Mouse (Mus musculus) CH12.LX (cell line): ENCODE results near the gene Stard10. TPM values are rescaled to one million over a fixed set of nuclear protein-coding genes. Genes with fewer than 3 reads are reported as not detected.
A peak's percentile ranks its signal among the peaks of the same experiment; 100 is the strongest.

Source experiments
- DNase-seq: peaks from one replicate; pipeline ENCODE4 v3.0.0-alpha.2; 2013; ENCODE audit errors: extremely low read depth
- H3K27ac ChIP-seq: 2 replicates; pipeline ENCODE4 v1.5.1; 2012; ENCODE audit warnings: low read depth, mild to moderate bottlenecking, control low read depth, moderate library complexity; ENCODE audit not compliant: insufficient read depth
- H3K27me3 ChIP-seq: replicated peaks from 2 replicates; pipeline ENCODE3; 2012; ENCODE audit warnings: inconsistent platforms
- H3K36me3 ChIP-seq, 2 experiments: replicated peaks in 1 of 2; 2 replicates each; pipeline versions ENCODE3 to v1.6.1; 2012; ENCODE audit warnings: inconsistent platforms in 1 of 2, low read length in 1 of 2, mild to moderate bottlenecking in 1 of 2, mixed read lengths in 1 of 2, moderate library complexity in 1 of 2; ENCODE audit not compliant: control insufficient read depth in 1 of 2, insufficient read depth in 1 of 2
- H3K4me1 ChIP-seq, 2 experiments: 2 replicates each; pipeline ENCODE4 v1.6.1; 2012; ENCODE audit warnings: inconsistent platforms in 1 of 2, moderate library complexity in 1 of 2; ENCODE audit not compliant: insufficient read depth in 2 of 2, control insufficient read depth in 1 of 2
- H3K4me2 ChIP-seq: 2 replicates; pipeline ENCODE4 v1.6.1; 2012; ENCODE audit warnings: low read depth, mild to moderate bottlenecking, control low read depth; ENCODE audit not compliant: poor library complexity, insufficient read depth, severe bottlenecking
- H3K4me3 ChIP-seq, 3 experiments: fragments of 150-350 bp in 1 of 3; sonication (generic) in 1 of 3; replicated peaks in 1 of 3; 2 replicates each; pipeline versions ENCODE3 to v1.5.1; 2011 to 2012; ENCODE audit warnings: low read depth in 2 of 3, low read length in 2 of 3, mild to moderate bottlenecking in 2 of 3, moderate library complexity in 2 of 3, control low read depth in 1 of 3, improper control_type of control experiment in 1 of 3, inconsistent platforms in 1 of 3, mixed read lengths in 1 of 3; ENCODE audit not compliant: poor library complexity in 1 of 3
- H3K79me2 ChIP-seq: replicated peaks from 2 replicates; pipeline ENCODE4 v1.6.1; 2012; ENCODE audit warnings: mild to moderate bottlenecking, moderate library complexity; ENCODE audit not compliant: control insufficient read depth, poor library complexity, insufficient read depth, severe bottlenecking; ENCODE audit errors: extremely low read depth
- H3K9ac ChIP-seq: 2 replicates; pipeline ENCODE4 v1.6.1; 2012; ENCODE audit warnings: low read depth, mild to moderate bottlenecking, control low read depth, moderate library complexity; ENCODE audit not compliant: insufficient read depth
- H3K9me3 ChIP-seq: replicated peaks from 2 replicates; pipeline ENCODE3; 2012; ENCODE audit warnings: low read length, inconsistent platforms, mixed read lengths
- CHD1 ChIP-seq: IDR thresholded peaks from 2 replicates; pipeline ENCODE4 v1.6.1; 2012; ENCODE audit warnings: low read depth, low read length, improper control_type of control experiment, inconsistent platforms
- CTCF ChIP-seq, 2 experiments: IDR thresholded peaks in 1 of 2; conservative IDR thresholded peaks in 1 of 2; 2 replicates each; pipeline ENCODE4 v1.5.1; 2011 to 2012; ENCODE audit warnings: low read depth in 2 of 2, low read length in 2 of 2, improper control_type of control experiment in 1 of 2, inconsistent platforms in 1 of 2, mild to moderate bottlenecking in 1 of 2, moderate library complexity in 1 of 2
- ELF1 ChIP-seq: IDR thresholded peaks from 2 replicates; pipeline ENCODE4 v1.6.1; 2014; ENCODE audit warnings: low read depth, mild to moderate bottlenecking, inconsistent platforms, low read length, improper control_type of control experiment
- ETS1 ChIP-seq: conservative IDR thresholded peaks from 2 replicates; pipeline ENCODE4 v1.6.1; 2012; ENCODE audit warnings: low read depth, mild to moderate bottlenecking, inconsistent platforms, low read length, improper control_type of control experiment, moderate library complexity
- GABPA ChIP-seq: IDR thresholded peaks from 2 replicates; pipeline ENCODE4 v1.6.1; 2012; ENCODE audit warnings: low read depth, low read length, improper control_type of control experiment, inconsistent platforms; ENCODE audit not compliant: insufficient replicate concordance
- IRF4 ChIP-seq: IDR thresholded peaks from 2 replicates; pipeline ENCODE4 v1.6.1; 2014; ENCODE audit warnings: low read depth, mild to moderate bottlenecking, inconsistent platforms, low read length, improper control_type of control experiment
- KAT2A ChIP-seq: IDR thresholded peaks from 2 replicates; pipeline ENCODE4 v1.6.1; 2012; ENCODE audit warnings: low read length, improper control_type of control experiment, inconsistent platforms; ENCODE audit not compliant: insufficient replicate concordance
- MAFK ChIP-seq: IDR thresholded peaks from 2 replicates; pipeline ENCODE4 v1.6.1; 2011; ENCODE audit warnings: low read length, improper control_type of control experiment; ENCODE audit not compliant: insufficient replicate concordance
- MEF2A ChIP-seq: IDR thresholded peaks from 2 replicates; pipeline ENCODE4 v1.6.1; 2014; ENCODE audit warnings: low read depth, mild to moderate bottlenecking, inconsistent platforms, low read length, improper control_type of control experiment, borderline replicate concordance
- MXI1 ChIP-seq: IDR thresholded peaks from 2 replicates; pipeline ENCODE4 v1.6.1; 2011; ENCODE audit warnings: mild to moderate bottlenecking, low read depth, low read length, improper control_type of control experiment
- MYC ChIP-seq: IDR thresholded peaks from 2 replicates; pipeline ENCODE4 v1.6.1; 2011; ENCODE audit warnings: low read depth, mild to moderate bottlenecking, improper control_type of control experiment, low read length
- POLR2AphosphoS2 ChIP-seq: IDR thresholded peaks from 2 replicates; pipeline ENCODE4 v1.6.1; 2011; ENCODE audit warnings: low read depth, low read length, improper control_type of control experiment
- SIN3A ChIP-seq: IDR thresholded peaks from 2 replicates; pipeline ENCODE4 v1.6.1; 2012; ENCODE audit warnings: low read length, improper control_type of control experiment, inconsistent platforms
- SMC3 ChIP-seq: IDR thresholded peaks from 2 replicates; pipeline ENCODE4 v1.6.1; 2011; ENCODE audit warnings: low read depth, low read length, improper control_type of control experiment
- TBP ChIP-seq: conservative IDR thresholded peaks from 2 replicates; pipeline ENCODE4 v1.6.1; 2011; ENCODE audit warnings: low read depth, low read length, improper control_type of control experiment
- ZKSCAN1 ChIP-seq: IDR thresholded peaks from 2 replicates; pipeline ENCODE4 v1.6.1; 2012; ENCODE audit warnings: low read depth, inconsistent platforms, low read length, improper control_type of control experiment, borderline replicate concordance
- ZMIZ1 ChIP-seq: IDR thresholded peaks from 2 replicates; pipeline ENCODE4 v1.6.1; 2012; ENCODE audit warnings: low read depth, mild to moderate bottlenecking, inconsistent platforms, low read length, improper control_type of control experiment
- ZNF384 ChIP-seq: IDR thresholded peaks from 2 replicates; pipeline ENCODE4 v1.6.1; 2012; ENCODE audit warnings: low read depth, low read length, improper control_type of control experiment, inconsistent platforms
- dilution Hi-C: fragments of 300-500 bp; cut with MboI; formaldehyde crosslinking; loops from 2 replicates; pipeline ENCODE4 v1.14.3; 2020; ENCODE audit warnings: low sequenced_read_pairs; ENCODE audit not compliant: extremely low pct_unique_long_range_greater_than_20kb, extremely low pct_ligation_motif_present
- in situ Hi-C: fragments of 300-500 bp; cut with MboI; formaldehyde crosslinking; loops from 3 replicates; pipeline ENCODE4 v1.14.3; 2019; ENCODE audit warnings: low sequenced_read_pairs, low pct_ligation_motif_present, low pct_unique_long_range_greater_than_20kb, mixed read lengths
- polyA plus RNA-seq: library from polyadenylated mRNA; unstranded; fragments of >175 nt; gene quantifications from 2 replicates; pipeline ENCODE4 v1.2.1, GENCODE M21; 2012; ENCODE audit warnings: low read depth; ENCODE audit not compliant: insufficient read length
- total RNA-seq, 2 experiments: library from RNA; depleted of rRNA; stranded (reverse); fragments of 300-350 nt in 1 of 2; fragments of >200 nt in 1 of 2; gene quantifications; 2 replicates each; pipeline ENCODE4 v1.2.3; 2012 to 2014

The Stard10 gene
- total and polyA plus RNA-seq, 3 experiments = 2.4 to 12.7 (median 6.7) TPM

GRCm38 (mm10) chr7:101378796-101379465 is 62.0 kb downstream of the Stard10 start:
- no peak for TF ChIP-seq ELF1
- TF ChIP-seq TBP = no peak
- no peak for TF ChIP-seq CTCF (conservative IDR thresholded peaks at IDR 0.05 in 1 of 2, IDR thresholded peaks at IDR 0.05 in 1 of 2; ENCODE audit: low read depth in 2 of 2, low read length in 2 of 2)
- no peak for TF ChIP-seq SMC3
- TF ChIP-seq ZMIZ1 = no peak
- TF ChIP-seq MEF2A = no peak
- no peak; the same call in 1 of the 2 replicates for TF ChIP-seq MXI1
- TF ChIP-seq IRF4 = no peak
- TF ChIP-seq MYC = no peak
- no peak for TF ChIP-seq POLR2AphosphoS2
- no peak for TF ChIP-seq SIN3A
- TF ChIP-seq CHD1 = no peak
- no peak for TF ChIP-seq ZKSCAN1
- TF ChIP-seq KAT2A = no peak
- TF ChIP-seq MAFK = no peak
- no peak for TF ChIP-seq ZNF384
- no peak for TF ChIP-seq GABPA
- TF ChIP-seq, all 38 proteins: peak for 0
- peaks cover 6% of the 10 kb centered on the region for H3K79me2 ChIP-seq
- in situ Hi-C loops (loop anchor here (10.0 kb wide), 2 partner anchors 314 to 404 kb away; partner anchors contain the start of gene P2ry6), dilution Hi-C loops (no loop called here)
- peak overlapping the region; percentile 51 to 90 (median 60) for H3K4me3 ChIP-seq
- peak overlapping the region; percentile 93 for H3K9ac ChIP-seq
- H3K36me3 ChIP-seq = peaks cover 4 to 65% of the 10 kb centered on the region in 2 experiments
- peak overlapping the region; percentile 74 for H3K4me2 ChIP-seq
- no peak for DNase-seq
- no peaks in the 10 kb centered on the region for H3K27me3 ChIP-seq
- no peaks in the 10 kb centered on the region for H3K9me3 ChIP-seq
- H3K27ac ChIP-seq = no peak overlapping the region; the same call in 1 of the 2 replicates
- peaks cover 39 to 67% of the 10 kb centered on the region in 2 experiments for H3K4me1 ChIP-seq

DNA sequence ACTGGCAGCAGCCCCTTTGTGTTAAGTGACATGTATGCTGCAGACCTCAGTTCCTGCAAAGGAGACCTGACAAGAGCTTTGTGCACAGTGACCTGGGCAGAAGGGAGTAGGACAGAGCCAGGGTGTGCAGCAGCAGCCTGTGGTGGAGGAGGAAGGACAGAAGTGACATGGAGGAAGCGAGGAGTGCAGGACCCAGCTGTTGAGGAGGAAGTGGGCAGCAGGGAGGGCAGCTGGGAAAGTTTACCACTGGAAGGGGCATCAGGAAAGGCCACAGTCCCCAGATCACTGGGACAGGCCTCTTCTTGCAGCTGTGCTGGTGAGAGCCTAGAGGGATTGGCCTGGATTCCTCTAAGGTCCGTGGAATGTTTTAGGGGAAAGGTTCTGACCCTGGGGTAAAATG is 62.8 kb downstream of the Stard10 start:
- peaks cover 43 to 75% of the 10 kb centered on the region in 2 experiments for H3K4me1 ChIP-seq
- DNase-seq = no peak
- H3K9me3 ChIP-seq = no peaks in the 10 kb centered on the region
- TF ChIP-seq ETS1 = peak; percentile 24; the same call in 1 of the 2 replicates
- TF ChIP-seq MXI1 = no peak
- peaks cover 6% of the 10 kb centered on the region for H3K79me2 ChIP-seq
- H3K4me3 ChIP-seq = peak overlapping the region in 2 of 3 experiments; percentile 13 to 51
- H3K27ac ChIP-seq = no peak overlapping the region
- peak overlapping the region; percentile 93; the same call in 1 of the 2 replicates for H3K9ac ChIP-seq
- H3K36me3 ChIP-seq = peaks cover 4 to 68% of the 10 kb centered on the region in 2 experiments
- 0 out of 2 replicates have a peak overlapping the region, but pooled peaks have one; percentile 74 for H3K4me2 ChIP-seq
- H3K27me3 ChIP-seq = no peaks in the 10 kb centered on the region
- dilution Hi-C loops = no loop called here
- in situ Hi-C loops = loop anchor here (10.0 kb wide), 2 partner anchors 315 to 405 kb away; partner anchors contain the start of gene P2ry6
